Mouse (Mus musculus) kidney, postnatal 14 days (tissue): ENCODE data around the gene Trim16.

Experiments
- DNase-seq: peaks from one replicate; pipeline ENCODE4 v3.0.0; 2022; ENCODE audit warnings: mixed read lengths

Gene Trim16

DNA sequence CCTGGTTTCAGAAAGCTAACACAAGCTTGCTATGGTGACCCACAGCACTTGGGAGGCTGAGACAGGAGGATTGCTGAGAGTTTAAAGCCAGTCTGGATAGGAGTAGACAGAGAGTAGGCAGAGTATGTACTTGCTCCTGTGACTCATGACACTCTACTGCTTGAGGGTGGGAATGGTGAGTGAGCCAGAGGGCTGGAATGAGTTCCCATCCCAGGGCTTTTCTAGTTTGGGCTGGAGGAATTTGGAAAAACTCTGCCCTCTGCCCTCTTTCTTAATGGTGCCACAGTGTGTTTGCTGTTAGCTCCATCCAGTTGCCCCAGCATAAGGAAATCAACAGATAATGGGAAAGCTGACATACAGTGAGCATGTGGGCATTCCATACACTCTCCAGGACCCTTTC, 11.9 kb downstream of the Trim16 start:
- DNase-seq: no peak

GRCm38 (mm10) chr11:62844562-62844961, 24.5 kb downstream of the Trim16 start:
- no peak for DNase-seq

DNA sequence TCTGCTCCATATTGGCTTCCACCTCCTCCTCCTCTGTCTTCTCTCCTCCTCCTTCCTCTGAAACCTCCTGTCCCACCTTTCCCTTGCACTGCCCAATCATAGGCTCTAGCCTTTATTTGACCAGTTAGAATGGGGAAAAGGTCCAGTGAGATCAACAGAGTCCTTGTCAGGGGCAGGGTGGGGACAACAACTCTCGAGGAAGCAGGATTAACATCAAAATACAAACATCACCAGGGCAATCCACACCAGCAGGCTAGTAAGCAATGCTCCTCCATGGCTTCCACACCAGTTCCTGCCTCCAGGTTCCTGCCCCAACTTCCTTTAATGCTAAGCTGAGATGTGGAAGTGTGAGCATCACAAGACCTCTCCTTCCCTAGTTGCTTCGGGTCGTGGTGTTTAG, 25.7 kb downstream of the Trim16 start:
- DNase-seq: no peak

GRCm38 (mm10) chr11:62846961-62847654, 27.1 kb downstream of the Trim16 start, which contains the start of gene Fbxw10:
Fbxw10 (plus strand) TSS chr11:62847069.
- peak; percentile 30 for DNase-seq

DNA sequence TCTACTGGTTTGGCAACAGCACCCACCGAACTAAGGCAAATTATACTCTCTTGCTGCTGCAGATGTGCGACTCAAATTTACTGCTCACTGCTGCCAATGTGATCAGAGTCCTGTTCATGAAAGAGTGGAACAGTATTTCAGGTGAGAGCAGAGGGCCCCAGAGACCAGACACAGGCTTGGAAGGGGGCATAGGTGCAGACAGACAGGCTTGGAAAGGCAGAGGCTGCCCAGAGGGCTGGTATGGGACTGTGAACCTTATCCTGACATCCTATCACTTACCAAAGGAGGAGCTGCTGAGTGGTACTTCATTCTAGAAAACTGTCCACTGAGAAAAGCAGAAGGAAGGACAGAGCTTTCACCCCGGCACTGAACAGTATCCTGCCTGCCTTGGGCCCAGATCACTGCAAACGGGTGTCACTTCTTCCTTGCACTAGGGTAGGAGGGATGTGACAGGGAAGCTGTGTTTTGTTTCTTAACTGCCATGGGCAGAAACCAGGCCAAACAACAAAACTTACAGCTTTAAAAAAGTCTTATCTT, 27.7 kb downstream of the Trim16 start:
- no peak for DNase-seq

GRCm38 (mm10) chr11:62848301-62848700, 28.3 kb downstream of the Trim16 start:
- no peak for DNase-seq

DNA sequence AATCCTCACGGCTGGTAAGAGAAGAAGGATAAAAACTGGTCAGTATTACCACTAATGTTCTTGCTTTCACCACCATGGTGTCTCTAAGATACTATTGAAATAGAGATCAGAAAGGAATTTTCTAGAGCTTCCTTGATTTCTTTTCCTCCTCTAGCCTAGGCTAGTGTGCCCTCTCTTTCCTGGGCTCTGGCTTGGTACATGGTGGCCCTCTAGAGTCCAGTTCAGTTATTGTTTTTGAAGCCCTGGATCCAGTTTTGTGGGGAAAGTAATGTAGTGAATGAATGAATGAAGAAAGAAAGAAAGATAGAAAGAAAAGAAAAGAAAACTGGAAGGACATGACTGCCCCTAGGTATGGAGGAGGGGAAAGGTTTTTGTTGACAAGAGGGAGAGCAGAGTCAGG, 31.2 kb downstream of the Trim16 start:
- peak; percentile 36 for DNase-seq

- DNase-seq: no peak
Observed at GRCm38 (mm10) chr11:62853334-62853733, 33.3 kb downstream of the Trim16 start.

DNA sequence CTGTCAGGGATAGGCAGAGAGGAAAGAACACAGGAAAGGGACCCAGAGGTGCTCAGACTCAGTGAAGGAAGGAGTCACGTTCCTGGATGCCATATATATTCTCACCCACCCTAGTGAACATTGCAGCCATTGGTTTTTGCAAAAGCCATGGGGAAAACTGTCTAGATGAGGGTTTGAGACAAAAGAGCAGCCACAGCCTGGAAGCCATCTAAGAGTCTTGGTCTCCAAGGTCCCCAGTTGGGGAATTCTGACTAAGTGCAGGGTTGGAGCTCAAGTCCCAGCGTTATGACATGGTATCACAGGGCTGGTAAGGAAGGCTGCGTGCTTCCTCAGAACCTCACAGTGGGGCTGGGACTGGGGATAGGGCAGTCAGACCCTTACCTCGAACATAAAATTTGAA, 45.5 kb downstream of the Trim16 start:
- DNase-seq: no peak

GRCm38 (mm10) chr11:62866685-62867084, 46.7 kb downstream of the Trim16 start:
- no peak for DNase-seq

DNA sequence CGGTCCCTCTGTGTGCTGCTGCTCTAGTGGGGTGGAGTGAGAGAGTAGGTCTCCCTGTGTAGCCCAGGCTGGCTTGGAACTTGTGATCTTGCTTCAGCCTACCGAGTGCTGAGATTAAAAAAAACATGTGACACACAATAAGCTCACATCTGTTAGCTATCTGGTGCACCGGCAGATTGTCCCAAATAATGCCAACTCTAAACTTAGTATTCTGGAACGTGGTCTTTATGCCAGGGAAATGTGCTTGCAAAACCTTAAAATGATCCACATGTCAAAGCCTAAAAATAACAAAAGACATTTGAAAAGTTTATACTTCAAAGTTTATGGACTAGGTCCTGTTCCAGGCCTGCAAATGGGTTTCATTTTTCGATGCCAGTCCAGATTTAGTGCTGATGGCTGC, 49.2 kb downstream of the Trim16 start:
- DNase-seq: no peak

DNA sequence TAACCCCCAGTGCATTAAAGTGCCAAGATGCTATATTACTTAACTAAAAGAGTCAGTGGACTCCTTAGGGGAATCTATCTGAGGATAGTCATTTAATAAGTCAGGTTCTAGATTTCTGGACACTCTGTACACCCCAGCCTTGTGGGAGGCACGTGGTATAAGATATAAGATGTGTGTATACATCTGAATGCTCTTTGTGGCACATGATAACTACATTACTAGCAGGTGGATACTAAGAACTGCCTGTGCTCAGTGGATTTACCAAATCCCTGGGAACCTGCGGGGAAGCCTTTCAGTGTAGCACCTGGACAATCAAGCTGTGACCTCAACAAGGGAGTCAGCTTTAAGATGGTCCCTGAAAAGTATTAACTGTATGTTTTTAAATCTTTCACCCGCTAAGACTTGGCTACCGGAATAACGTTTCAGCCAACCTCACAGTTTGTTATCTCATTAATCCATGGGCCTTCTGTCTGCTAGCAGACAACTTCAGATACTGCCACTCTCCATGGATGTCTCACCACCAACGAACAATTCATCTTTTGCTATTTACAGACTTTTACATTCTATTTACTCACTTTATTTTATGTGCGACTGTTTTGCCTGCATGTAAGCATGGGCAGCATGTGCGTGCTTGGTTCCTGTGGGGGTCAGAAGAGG, 49.8 kb downstream of the Trim16 start:
- DNase-seq: no peak

- no peak for DNase-seq
Observed at GRCm38 (mm10) chr11:62873479-62873878, 53.4 kb downstream of the Trim16 start.

DNA sequence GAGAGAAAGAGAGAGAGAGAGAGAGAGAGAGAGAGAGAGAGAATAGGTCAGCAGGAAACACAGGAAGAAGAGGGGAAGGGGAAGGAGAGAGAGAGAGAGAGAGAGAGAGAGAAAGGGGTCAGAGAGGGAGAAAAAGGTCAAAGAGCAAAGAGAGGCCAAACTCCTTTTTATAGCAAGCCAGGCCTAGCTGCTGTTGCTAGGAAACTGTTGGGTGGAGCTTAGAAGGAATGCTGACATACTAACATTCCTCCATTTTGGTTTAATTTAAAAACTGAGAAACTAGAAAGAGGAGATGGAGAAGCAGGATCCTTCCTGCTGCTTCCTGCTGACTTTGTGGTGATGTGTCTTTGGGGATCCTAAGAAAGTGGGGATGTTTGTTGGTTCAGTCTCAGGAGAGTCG, 55.7 kb downstream of the Trim16 start:
- no peak for DNase-seq

- no peak for DNase-seq
Observed at GRCm38 (mm10) chr11:62876445-62876844, 56.4 kb downstream of the Trim16 start.

DNA sequence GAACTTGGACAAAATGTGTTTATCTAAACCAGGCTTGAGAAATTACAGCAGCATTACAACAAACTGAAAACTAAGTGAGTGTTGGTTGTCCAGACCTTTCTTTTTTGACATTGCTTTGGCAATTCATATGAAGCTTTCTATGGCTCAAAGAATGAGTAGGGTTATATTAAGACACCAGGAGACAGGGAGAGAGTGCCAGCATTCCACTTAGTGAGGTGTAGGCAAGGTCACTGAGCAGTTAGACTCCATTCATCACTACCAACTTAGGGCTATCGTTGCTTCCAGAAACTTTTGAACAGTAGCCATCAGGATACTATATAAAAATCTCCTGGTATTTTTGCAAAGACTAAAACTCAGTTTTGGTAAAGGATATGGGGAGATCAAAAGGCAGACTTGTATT, 57.4 kb downstream of the Trim16 start:
- no peak for DNase-seq

GRCm38 (mm10) chr11:62878728-62879127, 58.7 kb downstream of the Trim16 start:
- DNase-seq: no peak

GRCm38 (mm10) chr11:62879220-62880048, 59.4 kb downstream of the Trim16 start, which contains the start of gene Tvp23b:
Tvp23b (plus strand) TSS chr11:62879455.
- peak; percentile 99 for DNase-seq

GRCm38 (mm10) chr11:62883407-62883806, 63.4 kb downstream of the Trim16 start:
- no peak for DNase-seq

- DNase-seq: peak; percentile 33
Observed at GRCm38 (mm10) chr11:62885323-62885722, 65.3 kb downstream of the Trim16 start.

- no peak for DNase-seq
Observed at GRCm38 (mm10) chr11:62890796-62891195, 70.8 kb downstream of the Trim16 start.

DNA sequence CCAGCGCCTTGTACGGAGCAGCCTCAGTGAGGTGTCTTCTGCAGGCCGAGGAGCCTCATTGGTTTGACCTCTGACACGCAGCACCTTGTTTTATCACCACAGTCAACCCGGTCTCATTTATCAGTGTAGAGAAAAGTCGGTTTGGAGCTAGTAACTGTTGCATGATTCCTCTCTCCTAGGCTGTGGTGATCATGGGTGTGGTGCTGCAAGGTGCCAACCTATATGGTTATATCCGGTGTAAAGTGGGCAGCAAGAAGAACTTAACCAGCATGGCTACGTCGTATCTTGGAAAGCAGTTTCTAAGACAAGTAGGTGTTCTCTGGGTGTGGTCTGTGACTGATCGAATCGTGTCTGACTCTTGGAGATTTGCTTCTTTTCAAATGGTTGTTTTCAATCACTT, 71.7 kb downstream of the Trim16 start:
- no peak for DNase-seq
